Mouse (Mus musculus): ENCODE results near the gene Atp2b1. TPM values are rescaled to one million over a fixed set of nuclear protein-coding genes. Genes with fewer than 3 reads are reported as not detected.
"Not testable (repeated sequence)": the region's sequence is repeated elsewhere in the genome, so short reads cannot be mapped to it uniquely, and the experiment has no call there.

Atp2b1 gene
- total RNA-seq, 2 experiments from 2014 or later = 28.5 to 31.2 TPM

DNA sequence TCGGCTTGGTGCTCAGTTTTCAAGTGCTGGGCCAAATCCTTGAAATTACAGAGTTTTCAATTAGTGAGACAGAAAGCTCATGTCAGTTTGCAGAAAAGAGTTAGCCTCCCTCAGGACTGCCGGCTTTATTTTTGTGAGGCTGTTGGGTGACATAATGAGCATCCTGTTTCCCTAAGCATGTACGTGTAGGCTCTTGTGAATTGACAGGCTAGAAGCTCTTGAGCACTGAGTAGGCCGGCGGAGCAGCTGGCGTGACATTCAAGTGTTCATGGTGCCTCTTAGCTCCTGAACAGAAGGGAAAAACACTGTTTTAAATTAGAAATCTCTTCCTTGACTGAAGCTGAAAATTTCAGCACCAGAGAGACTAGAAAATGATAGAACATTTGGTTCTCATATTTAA lies 45.2 kb downstream of the Atp2b1 start:
- no peak for ATAC-seq (replicated peaks; ENCODE audit: poor library complexity)

DNA sequence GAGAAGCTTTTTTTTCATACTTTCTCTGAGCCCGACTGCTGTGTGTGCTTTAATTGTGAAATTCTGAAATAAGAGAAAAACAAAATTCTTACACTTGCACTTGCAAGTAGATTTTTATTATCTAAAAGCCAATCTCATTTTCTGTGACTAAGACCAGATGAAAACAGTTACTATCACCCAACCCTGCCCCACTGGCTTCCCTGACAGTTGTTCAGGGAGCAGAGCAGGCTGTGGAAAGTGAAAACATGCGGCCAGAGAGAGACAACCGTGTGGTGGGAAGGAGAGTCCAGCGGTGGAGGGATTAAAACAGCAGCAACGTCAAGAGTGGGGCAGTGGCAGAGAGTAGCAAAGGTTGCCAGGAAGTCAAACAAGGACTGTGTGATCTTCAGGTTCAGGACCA lies 46.7 kb downstream of the Atp2b1 start:
- ATAC-seq (replicated peaks; ENCODE audit: poor library complexity) = 0 out of 2 replicates have a peak, but pooled peaks have one; percentile 12

DNA sequence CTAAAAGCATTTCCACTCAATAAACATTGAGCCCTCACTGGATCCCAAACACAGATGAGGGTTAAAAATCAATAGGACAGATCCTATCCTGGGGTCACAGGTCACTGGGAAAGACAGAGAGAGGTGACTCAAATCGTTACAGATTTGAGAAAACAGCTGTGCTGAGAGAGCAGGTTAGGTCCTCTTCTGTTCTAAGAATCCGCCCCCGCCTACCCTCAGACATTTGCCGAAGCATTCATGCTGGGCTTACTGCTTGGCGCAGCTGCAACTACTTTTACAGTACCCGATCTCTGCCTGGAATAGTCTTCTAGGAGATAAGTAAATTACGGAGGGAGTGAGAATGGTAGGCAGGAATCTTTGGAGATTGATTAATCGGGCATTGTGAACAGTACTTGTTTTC lies 47.9 kb downstream of the Atp2b1 start:
- no peak for ATAC-seq (replicated peaks; ENCODE audit: poor library complexity)

DNA sequence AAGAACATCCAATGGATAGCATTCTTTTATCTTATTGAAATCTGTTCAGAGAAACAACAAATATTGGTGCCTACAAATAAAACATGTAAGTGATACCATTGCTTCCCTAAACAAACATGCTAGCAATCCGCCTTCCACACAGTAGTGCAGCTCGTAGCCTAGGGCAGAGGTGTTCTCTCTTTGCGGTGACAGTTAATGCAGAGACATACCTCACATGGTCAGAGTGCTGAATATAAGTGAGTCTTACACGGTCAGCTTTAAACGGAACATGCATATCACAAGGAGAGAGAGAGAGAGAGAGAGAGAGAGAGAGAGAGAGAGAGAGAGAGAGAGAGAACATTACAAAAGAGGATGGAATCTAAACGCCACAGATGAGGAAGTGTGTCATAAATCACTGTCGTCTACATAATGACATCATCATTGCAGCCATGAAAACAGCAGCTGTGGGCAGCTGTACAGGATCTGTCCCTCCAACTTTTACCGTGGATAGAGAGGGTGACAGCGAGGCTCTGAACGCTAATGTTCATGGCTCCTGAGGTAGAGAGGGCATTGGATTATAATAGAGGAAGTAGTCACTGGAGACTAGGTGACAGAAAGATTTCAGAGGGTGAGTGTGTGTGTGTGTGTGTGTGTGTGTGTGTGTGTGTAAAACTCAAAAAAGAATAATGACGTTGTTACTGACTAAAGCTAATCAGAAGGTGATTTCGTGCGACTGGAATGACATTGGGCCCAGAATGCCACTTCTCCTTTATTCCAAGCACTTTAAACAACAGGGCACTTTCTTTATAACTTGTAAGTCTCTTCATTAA lies 52.4 kb downstream of the Atp2b1 start:
- peak; percentile 92 for ATAC-seq (replicated peaks; ENCODE audit: poor library complexity)

DNA sequence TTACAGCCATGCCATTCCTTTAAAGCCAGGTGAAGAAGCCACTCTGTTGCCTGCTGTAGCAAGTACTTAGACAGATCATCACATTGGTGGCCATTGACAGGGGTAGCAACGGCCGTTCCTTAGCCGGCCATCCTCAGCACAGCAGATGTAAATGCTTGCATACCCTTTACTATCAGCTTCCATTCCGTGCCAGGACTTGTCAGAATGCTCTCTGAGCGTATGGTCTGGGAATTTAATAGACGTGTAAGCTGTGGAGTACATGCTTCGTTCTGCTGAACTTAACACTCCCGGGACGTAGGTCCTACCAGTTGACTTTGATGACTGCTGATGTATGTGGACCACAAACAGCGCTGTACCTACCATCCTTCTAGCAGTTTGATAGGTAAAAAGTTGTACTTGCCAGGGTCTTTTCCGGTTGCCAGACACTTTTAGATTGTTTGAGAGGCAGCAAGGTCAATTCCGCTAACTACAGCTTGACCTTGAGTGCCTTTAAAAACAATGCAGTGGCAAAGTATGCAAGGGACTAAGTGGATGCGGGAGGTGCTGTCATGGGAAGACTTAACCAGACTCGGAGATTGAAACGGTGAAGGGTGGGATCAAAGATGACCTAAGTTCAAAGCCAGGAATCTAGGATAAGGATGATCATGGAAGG lies 53.2 kb downstream of the Atp2b1 start:
- no peak for ATAC-seq (replicated peaks; ENCODE audit: poor library complexity)

DNA sequence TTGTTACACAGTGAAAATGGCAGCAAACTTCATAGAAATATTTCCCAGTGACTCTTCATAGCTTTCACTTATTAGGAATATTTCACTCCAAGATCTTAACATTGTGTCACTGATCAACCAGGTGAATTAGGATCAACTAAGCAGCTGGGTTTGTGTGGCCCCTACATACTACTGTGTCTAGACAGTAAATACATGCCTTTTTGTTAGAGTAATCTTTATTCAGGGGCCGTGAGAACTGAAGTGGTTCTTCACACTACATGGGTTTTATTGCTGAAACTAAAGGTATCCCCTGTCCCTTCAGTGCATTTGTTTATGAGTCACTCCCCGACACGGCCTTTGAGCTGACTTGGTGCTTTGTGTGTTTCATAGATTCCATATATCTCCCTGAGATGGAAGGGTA lies 56.7 kb downstream of the Atp2b1 start:
- ATAC-seq (replicated peaks; ENCODE audit: poor library complexity) = no peak

DNA sequence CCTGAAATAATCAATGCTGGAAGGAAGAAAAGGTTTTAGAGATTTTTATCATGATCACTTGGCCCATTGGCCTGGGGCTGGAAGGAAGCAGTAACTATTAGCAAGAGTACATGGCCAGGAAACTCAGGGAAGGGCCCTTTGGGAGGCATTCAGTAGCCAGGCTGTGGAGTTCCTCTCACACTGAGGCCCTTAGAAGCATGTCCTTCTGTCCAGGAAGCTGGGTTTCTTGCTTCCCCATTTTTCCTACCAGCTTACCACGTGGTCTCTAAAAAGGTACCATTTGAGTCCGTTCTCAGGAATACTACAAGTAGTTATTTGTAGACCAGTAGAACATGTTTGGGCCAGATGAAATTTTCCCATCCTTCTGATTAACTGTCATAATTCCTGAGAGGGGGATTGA lies 58.2 kb downstream of the Atp2b1 start:
- ATAC-seq (replicated peaks; ENCODE audit: poor library complexity) = peak; percentile 38; the same call in 1 of the 2 replicates

DNA sequence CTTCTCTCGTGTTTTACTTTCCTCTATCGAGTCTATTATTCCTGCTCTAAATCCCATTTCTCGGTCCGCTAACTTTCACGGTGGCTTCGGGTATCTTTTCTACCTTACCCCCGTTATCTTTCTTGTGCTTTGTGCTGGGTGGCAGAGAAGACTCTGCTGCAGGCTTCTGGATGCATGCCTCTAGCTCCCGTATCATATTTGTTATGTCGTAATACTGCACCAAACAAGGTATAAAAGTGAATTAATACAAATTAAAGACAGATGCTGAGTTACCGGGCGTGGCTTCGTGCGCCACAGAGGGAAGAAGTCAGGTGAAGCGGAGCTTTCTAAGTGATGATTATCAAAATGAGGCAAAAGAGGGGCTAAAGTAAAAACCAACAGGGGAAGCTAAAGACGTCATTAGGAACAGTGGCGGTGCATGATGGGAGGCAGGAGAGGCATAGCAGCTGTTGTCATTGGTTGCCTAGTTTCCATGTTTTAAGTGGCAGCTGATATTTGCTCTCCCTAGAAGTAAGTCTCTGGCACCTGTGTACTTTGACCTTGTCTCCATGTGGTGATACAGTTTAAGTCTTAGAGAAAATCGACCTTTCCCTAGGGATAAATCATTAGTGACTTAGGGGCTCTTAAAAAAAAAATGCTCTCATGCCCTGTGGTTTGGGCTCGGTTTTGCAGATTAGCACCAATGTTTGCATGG lies 58.9 kb downstream of the Atp2b1 start:
- ATAC-seq (replicated peaks; ENCODE audit: poor library complexity) = no peak

DNA sequence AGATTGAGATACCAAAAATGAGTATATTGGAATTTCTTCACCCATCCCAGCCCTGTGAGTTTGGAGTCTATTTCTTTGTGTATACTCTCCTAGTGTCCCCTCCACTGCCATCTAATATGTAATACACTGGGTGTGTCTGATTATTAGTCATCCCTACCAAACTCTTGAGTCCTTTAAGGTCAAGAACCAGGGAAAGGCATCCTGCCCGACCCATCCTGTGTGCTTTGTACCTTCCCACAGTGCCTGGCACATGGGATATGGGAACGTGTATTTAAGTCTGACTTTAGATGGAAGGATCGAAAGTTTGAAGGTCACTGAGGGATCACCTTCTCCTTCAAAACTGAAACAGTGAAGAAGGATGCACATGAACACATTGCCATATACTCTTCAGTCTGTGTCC lies 60.4 kb downstream of the Atp2b1 start:
- ATAC-seq (replicated peaks; ENCODE audit: poor library complexity) = no peak

DNA sequence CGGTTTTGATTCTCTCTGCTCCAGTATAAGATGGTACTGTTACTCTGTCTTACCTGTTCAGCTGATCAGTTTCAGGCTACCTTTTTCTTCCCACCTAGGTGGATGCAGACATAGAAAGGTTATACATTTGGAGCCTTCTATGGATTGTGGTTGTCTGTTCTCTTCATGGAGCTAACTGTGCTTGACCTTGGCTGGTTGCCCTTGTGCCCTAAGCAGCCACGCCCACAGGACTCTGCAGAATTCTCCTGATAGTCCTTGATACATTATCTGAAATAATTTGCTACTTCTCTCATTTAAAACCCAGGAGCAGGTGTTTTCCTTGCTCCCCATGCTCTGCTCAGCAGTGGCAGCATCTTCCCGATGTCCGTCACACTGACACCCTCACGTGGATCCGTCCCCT lies 61.4 kb downstream of the Atp2b1 start:
- ATAC-seq (replicated peaks; ENCODE audit: poor library complexity) = peak; percentile 56

DNA sequence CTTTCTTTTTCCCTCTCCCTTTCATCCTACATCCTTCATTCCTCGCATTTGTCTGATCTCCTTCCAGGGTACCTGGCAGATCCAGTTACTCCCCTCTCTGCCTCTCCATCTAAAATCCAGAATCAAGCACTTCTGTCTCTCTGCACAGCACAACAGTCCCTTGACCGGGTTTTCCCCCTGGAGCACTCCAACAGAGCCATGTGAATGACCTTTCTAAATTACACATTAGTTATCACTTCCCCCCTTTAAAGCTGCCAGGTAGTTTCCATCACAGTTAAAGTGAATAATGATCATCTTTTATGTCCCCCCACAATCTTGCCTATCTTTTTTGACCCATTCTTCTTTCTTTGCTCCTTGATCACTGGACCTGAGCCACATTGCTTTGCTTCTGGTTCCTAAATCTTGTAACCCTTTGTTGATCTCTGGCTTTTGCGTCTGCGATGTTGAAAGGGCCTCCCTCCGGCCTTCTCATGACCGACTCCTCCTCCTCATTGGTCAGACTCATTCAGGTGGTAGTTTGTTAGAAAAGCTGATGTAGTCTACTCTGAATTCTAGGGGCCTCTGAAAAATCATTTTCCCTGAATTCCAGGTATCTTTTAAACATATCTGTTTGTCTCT lies 62.8 kb downstream of the Atp2b1 start:
- no peak for ATAC-seq (replicated peaks; ENCODE audit: poor library complexity)

DNA sequence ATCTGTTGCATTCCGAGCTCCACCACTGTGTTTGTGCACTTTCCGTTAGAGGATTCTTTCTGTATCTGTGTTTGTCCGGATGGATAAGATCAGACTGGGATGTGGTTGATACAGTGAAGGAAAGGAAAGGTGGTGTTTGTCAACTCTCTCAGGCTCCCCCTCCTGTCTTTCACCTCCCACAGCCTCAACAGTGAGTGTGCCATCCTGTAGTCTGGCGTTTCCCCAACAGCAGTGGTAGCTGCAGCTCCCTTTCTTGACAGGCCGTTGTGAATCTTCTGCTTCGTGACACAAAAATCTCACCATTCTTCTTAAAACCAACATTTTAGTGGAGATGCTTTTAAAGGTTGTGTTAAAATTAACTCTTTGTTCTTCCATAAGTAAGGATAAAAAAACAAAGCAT lies 64.6 kb downstream of the Atp2b1 start:
- no peak for ATAC-seq (replicated peaks; ENCODE audit: poor library complexity)

DNA sequence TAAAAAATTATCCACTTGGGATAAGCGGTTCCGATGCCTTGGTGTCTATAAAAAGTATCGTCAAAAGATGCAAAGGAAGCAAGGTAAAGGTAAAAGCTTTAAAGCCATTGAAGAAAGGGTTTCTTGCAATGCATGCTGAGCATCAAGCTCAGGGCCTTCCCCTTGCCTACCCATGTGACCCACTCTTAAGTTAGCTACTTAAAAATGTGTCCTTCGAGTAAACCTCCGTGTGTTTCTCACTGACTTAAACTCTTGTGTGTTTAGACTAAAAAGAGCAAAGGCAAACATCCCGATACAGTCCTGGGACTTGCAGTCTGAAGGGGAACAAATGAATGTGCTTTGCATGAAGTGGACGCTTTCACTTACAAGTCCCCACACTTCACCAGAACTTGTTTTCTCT lies 65.1 kb downstream of the Atp2b1 start:
- no peak for ATAC-seq (replicated peaks; ENCODE audit: poor library complexity)

DNA sequence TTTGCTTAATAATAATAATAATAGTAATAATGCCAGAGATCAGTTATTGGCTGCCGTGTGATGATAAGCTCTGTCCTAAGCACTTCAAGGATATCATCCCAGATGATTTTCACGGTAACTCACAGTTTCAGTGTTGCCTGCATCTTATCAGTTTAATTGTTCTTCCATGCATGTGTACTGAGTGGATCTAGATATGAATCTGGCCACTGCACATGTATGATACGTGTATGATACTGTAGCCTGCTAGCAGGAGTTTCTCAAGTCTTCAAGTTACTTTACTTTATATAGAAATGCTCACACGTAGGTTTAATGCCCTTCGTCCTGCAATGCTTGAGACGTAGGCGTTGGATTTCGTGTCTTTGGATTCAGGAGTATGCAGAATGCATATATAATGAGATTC lies 65.7 kb downstream of the Atp2b1 start:
- no peak for ATAC-seq (replicated peaks; ENCODE audit: poor library complexity)

DNA sequence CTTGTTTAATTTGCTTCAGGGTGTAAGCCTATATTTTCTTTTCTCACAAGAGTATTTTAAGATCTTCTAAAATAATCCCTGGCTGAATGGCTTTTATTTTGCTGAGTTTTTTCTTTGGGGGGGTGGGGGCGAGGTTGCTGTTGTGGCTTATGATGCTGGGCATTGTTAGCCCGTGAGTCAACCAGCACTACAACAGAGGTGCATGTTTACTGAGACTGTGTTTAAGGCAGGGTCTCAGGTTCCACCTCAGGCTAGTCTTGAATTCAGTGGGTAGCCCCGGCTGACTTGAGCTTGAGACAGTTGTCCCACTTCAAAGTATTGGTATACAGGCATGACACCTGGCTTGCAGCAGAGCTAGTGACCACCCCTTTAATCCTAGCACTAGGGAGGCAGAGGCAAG lies 77.8 kb downstream of the Atp2b1 start:
- no peak for ATAC-seq (replicated peaks; ENCODE audit: poor library complexity)

DNA sequence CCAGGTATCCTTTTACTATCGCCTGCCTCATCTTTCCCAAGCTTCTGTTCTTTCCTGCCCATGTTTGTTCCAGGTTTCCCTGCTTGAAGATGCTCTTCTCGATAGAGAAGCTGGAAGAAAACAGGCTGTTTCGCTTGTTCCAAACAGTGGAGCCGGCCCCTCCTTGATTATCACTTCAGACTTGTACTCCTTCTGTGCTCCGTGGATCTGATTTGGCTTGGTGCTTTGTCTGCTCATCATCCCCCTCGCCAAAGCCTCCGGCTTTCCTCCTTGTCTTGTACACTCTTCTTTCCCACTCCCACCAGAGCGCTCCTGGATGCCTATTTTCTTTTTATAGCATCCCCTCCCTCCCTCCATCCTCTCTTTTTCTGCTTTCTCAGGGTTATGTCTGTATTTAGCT lies 79.0 kb downstream of the Atp2b1 start:
- no peak for ATAC-seq (replicated peaks; ENCODE audit: poor library complexity)

DNA sequence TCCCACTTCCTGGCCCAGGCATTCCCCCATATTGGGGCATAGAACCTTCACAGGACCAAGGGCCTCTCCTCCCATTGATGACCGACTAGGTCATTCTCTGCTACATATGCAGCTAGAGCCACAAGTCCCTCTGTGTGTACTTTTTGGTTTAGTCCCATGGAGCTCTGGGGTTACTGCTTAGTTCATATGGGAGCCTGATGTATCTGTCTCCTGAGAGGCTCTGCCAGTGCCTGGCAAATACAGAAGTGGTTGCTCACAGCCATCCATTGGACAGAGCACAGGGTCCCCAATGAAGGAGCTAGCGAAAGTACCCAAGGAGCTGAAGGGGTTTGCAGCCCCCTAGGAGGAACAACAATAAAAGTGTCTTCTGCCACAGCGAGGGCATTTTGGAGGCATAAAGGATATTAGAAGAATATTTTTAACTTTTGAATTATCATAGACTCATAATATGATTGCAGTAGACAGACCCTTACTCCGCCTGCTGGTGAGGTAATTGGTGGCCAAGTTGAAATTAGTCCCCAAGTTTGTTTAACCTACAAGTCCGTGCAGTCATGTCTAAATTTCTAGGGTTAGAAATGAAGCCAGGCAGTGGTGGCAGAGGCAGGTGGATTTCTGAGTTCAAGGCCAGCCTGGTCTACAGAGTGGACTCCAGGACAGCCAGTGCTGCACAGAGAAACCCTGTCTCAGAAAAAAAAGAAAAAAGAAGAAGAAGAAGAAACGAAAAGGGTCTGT lies 81.0 kb downstream of the Atp2b1 start:
- ATAC-seq (replicated peaks; ENCODE audit: poor library complexity) = not testable (repeated sequence)

DNA sequence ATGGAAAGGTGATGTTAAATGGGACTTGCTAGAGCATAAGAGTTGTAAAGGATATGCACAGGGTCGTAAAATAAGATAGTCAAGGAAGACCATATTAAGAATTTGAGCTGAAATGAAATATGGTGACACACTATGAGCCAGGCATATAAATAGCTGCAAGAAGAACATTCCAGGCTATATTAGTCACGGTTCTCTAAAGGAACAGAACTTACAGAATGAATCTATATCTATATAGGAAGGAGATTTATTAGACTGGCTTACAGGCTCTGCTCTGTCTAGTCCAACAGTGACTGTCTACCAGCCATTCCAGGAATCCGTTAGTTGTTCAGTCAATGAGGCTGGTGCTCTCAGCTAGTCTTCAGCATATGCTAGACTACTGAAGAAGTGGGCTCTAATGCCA lies 90.7 kb downstream of the Atp2b1 start:
- no peak for ATAC-seq (replicated peaks; ENCODE audit: poor library complexity)

DNA sequence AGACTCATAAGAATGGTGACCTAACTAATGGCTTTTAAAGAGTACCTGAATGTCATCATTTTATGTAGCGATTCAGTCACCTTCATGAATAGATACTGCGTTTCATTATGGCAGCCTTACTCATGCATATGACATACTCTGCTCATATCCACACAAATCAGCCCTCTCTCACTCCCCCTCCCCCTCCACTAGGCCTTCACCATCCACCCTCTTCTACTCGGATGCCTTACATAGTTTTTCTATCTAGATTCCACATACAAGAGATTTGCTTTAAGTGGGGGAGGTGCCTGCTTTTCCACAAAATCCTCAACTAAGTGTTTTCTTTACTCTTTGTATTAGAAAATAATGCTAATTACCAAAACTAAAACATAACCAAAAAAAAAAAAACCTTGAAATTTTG lies 96.9 kb downstream of the Atp2b1 start:
- no peak for ATAC-seq (replicated peaks; ENCODE audit: poor library complexity)

DNA sequence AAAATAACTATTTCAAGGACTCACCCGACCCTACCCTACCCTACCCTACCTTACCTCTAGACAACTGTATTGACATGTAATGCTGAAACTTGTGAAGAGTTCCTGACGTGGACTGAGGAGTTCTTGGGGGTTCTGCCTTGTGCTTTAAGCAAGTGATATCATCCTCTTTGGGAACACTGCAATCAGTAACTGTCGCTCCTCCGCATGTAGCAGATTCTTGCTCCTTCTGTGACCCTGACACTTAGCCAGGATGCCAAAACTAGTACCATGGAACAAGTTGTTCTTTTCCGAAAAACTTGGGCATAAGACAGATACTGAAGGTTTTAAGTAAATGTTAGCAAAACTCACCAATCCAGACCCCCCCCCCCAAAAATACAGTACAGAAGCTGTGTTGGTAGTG lies 97.9 kb downstream of the Atp2b1 start:
- ATAC-seq (replicated peaks; ENCODE audit: poor library complexity) = no peak

DNA sequence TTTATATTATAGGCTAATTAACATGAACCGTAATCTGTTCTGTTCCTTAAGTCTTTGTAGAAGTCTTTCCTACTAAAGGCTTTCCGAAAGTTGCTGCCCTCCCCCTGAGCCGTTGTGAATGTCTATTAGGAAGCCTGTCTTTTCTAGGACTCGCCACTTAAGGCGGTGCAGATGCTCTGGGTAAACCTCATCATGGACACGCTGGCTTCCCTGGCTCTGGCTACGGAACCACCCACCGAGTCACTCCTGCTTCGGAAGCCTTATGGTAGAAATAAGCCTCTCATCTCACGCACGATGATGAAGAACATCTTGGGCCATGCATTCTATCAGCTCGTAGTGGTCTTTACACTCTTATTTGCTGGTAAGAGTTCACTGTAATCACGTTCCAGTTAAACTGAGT lies 100.5 kb downstream of the Atp2b1 start:
- no peak for ATAC-seq (replicated peaks; ENCODE audit: poor library complexity)
